Mouse (Mus musculus) thymus, adult 2 months (tissue): ENCODE data around the gene Scaf1.

Experiments used
- CTCF ChIP-seq: fragments of 200-500 bp; IDR thresholded peaks from 2 replicates; pipeline ENCODE4 v1.5.1; 2012; ENCODE audit warnings: mild to moderate bottlenecking, control low read depth, low read length, moderate library complexity, borderline replicate concordance; ENCODE audit not compliant: control insufficient read depth, poor library complexity, insufficient read depth; ENCODE audit errors: extremely low read depth
- POLR2A ChIP-seq: fragments of 200-500 bp; IDR thresholded peaks from 2 replicates; pipeline ENCODE4 v1.6.1; 2012; ENCODE audit warnings: mild to moderate bottlenecking, low read length, control low read depth, moderate library complexity; ENCODE audit not compliant: control insufficient read depth, poor library complexity, insufficient read depth; ENCODE audit errors: extremely low read depth

- no peak for TF ChIP-seq CTCF
- no peak for TF ChIP-seq POLR2A
Measured at GRCm38 (mm10) chr7:45028351-45028750, 12.2 kb upstream of the Scaf1 start.
